Mouse (Mus musculus) G1E (cell line): ENCODE results near the gene Nle1.
"Not testable (repeated sequence)": the region's sequence is repeated elsewhere in the genome, so short reads cannot be mapped to it uniquely, and the experiment has no call there.

Experiments used
- CTCF ChIP-seq: IDR thresholded peaks from 2 replicates; pipeline ENCODE4 v1.5.1; 2012; ENCODE audit warnings: low read depth, low read length, inconsistent platforms, mixed read lengths
- GATA1 ChIP-seq: IDR thresholded peaks from 2 replicates; pipeline ENCODE4 v1.6.1; 2012; ENCODE audit warnings: borderline replicate concordance, low read length, inconsistent platforms, mixed read lengths
- GATA2 ChIP-seq: IDR thresholded peaks from 2 replicates; pipeline ENCODE4 v1.6.1; 2012; ENCODE audit warnings: low read depth, low read length, inconsistent platforms, borderline replicate concordance
- POLR2AphosphoS5 ChIP-seq: IDR thresholded peaks from 2 replicates; pipeline ENCODE4 v1.6.1; 2012; ENCODE audit warnings: low read depth, low read length, inconsistent platforms; ENCODE audit not compliant: insufficient replicate concordance
- TAL1 ChIP-seq: conservative IDR thresholded peaks from 2 replicates; pipeline ENCODE4 v1.6.1; 2012; ENCODE audit warnings: low read depth, low read length, inconsistent platforms, mixed read lengths

- not testable (repeated sequence) for TF ChIP-seq CTCF, TAL1, GATA1, POLR2AphosphoS5, GATA2
Observed at GRCm38 (mm10) chr11:82931671-82932450, 23.6 kb upstream of the Nle1 start.
